Mouse (Mus musculus): ENCODE results near the gene Lrrfip1. TPM values are rescaled to one million over a fixed set of nuclear protein-coding genes. Genes with fewer than 3 reads are reported as not detected.

Lrrfip1 gene
- polyA plus RNA-seq, 1 experiment, result 0.63 TPM

DNA sequence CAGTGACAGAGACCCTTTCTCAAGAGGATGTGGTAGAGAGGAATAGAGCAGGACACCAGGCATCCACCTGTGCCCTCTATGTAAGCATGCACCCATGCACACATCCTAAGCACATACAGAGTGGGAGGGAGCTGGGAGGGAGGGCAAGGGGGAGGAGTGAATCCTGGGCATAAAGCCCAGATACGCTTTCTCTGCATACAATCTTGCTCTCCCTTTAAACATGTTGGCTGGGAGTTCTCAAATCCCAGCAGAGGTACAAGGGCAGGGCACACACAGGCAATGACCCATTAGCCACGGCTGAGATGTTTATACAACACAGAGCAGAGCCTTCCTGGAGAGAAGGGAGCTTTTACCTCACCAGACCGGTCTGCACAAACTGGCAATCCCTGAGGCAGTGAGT is 35.5 kb upstream of the Lrrfip1 start:
- no peak overlapping the region for H3K27ac ChIP-seq (ENCODE audit: control insufficient read depth, insufficient read depth, low read depth, low read length)

DNA sequence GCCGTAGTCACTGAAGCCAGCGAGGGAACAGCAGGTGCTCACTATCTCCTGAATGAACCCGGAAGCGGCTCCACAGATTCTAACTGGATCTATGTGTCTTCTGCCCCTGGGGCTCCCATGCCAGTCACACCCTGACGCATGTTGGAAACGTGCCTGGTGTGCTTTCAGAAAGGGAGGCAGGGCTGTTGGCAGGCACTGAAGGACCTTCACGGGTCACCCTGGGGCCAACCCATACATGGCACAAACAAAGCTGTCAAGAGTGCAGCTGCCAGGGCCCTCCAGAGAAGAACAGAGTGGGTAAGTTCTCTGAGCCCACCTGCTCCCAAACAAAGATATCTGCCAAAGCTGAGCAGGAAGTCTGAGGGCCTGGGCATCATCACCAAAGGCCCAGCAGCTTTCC is 31.0 kb upstream of the Lrrfip1 start:
- no peaks in the 10 kb centered on the region for H3K4me1 ChIP-seq (ENCODE audit: control insufficient read depth, insufficient read depth, low read length)
- no peak overlapping the region for H3K4me3 ChIP-seq (ENCODE audit: control insufficient read depth, low read depth, low read length)
- no peaks in the 10 kb centered on the region for H3K36me3 ChIP-seq (ENCODE audit: control insufficient read depth, insufficient read depth, low read length)
- no peaks in the 10 kb centered on the region for H3K27me3 ChIP-seq (ENCODE audit: control insufficient read depth, insufficient read depth, low read length)
- H3K27ac ChIP-seq (ENCODE audit: control insufficient read depth, insufficient read depth, low read depth, low read length), result no peak overlapping the region
- no peak for TF ChIP-seq CTCF (IDR thresholded peaks at IDR 0.05; ENCODE audit: control insufficient read depth, insufficient read depth, insufficient replicate concordance, low read depth, low read length)

More for the DNA sequence above, 35.5 kb upstream of the Lrrfip1 start:
- Histone ChIP-seq H3K36me3 (ENCODE audit: control insufficient read depth, insufficient read depth, low read length) (no peaks in the 10 kb centered on the region), H3K27me3 (ENCODE audit: control insufficient read depth, insufficient read depth, low read length) (no peaks in the 10 kb centered on the region), H3K4me1 (ENCODE audit: control insufficient read depth, insufficient read depth, low read length) (no peaks in the 10 kb centered on the region), H3K4me3 (ENCODE audit: control insufficient read depth, low read depth, low read length) (no peak overlapping the region)
- TF ChIP-seq POLR2A (IDR thresholded peaks at IDR 0.05; ENCODE audit: control insufficient read depth, low read depth, low read length) (no peak), CTCF (IDR thresholded peaks at IDR 0.05; ENCODE audit: control insufficient read depth, insufficient read depth, insufficient replicate concordance, low read depth, low read length) (no peak)

DNA sequence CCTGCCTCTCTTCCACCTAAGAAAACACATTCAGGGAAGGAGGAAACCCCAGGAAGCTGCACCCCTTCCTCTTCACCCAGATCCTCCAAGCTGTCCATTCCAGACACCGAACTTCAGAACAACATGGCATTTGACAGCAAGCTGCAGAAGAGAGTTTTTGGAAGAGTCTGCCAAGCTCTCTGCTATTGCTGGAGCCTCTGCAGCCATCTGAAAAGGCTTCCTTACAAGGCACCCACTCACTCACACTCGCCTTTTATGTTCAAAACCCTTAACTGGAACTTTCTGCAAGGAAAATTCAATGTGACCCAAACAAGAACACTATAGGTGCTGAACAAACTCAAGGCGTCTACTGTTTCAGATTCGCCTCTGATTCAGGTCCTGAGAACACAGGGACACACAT is 29.9 kb upstream of the Lrrfip1 start:
- H3K27me3 ChIP-seq (ENCODE audit: control insufficient read depth, insufficient read depth, low read length), result no peaks in the 10 kb centered on the region
- no peak overlapping the region for H3K27ac ChIP-seq (ENCODE audit: control insufficient read depth, insufficient read depth, low read depth, low read length)
- TF ChIP-seq CTCF (IDR thresholded peaks at IDR 0.05; ENCODE audit: control insufficient read depth, insufficient read depth, insufficient replicate concordance, low read depth, low read length) (no peak), POLR2A (IDR thresholded peaks at IDR 0.05; ENCODE audit: control insufficient read depth, low read depth, low read length) (no peak)
- H3K4me1 ChIP-seq (ENCODE audit: control insufficient read depth, insufficient read depth, low read length), result peaks cover 5% of the 10 kb centered on the region
- no peak overlapping the region for H3K4me3 ChIP-seq (ENCODE audit: control insufficient read depth, low read depth, low read length)
- no peaks in the 10 kb centered on the region for H3K36me3 ChIP-seq (ENCODE audit: control insufficient read depth, insufficient read depth, low read length)

DNA sequence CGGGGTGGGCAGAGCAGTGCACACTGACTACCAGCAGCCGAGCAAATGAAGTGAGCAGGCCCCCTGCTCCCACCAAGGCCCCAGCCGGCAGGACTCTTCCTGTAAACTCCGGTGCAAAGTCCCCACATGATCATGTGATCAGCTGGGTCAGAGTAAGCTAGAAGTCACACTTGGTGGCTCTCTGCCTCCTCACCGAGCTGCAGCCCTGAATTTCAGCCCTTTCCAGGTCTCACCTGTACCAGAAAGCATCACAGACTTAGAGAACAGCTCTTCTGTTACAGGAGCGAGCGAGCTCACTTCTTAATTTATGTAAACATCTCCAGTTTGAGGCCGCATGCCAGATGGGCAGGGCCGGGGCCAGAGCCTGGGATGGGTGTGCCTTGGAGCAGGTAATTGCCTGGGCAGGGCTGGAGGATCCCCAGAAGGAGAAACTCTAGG is 29.2 kb upstream of the Lrrfip1 start, which contains the start of gene Rab17:
Rab17 (minus strand) TSS at position 315 of the 438 bp plus-strand sequence.
- no peaks in the 10 kb centered on the region for H3K27me3 ChIP-seq (ENCODE audit: control insufficient read depth, insufficient read depth, low read length)
- TF ChIP-seq CTCF (IDR thresholded peaks at IDR 0.05; ENCODE audit: control insufficient read depth, insufficient read depth, insufficient replicate concordance, low read depth, low read length) (no peak), POLR2A (IDR thresholded peaks at IDR 0.05; ENCODE audit: control insufficient read depth, low read depth, low read length) (no peak)
- no peaks in the 10 kb centered on the region for H3K36me3 ChIP-seq (ENCODE audit: control insufficient read depth, insufficient read depth, low read length)
- no peak within 1 kb of the TSS for H3K27ac ChIP-seq (ENCODE audit: control insufficient read depth, insufficient read depth, low read depth, low read length)
- H3K4me1 ChIP-seq (ENCODE audit: control insufficient read depth, insufficient read depth, low read length), result peaks cover 5% of the 10 kb centered on the region
- H3K4me3 ChIP-seq (ENCODE audit: control insufficient read depth, low read depth, low read length), result no peak within 1 kb of the TSS

DNA sequence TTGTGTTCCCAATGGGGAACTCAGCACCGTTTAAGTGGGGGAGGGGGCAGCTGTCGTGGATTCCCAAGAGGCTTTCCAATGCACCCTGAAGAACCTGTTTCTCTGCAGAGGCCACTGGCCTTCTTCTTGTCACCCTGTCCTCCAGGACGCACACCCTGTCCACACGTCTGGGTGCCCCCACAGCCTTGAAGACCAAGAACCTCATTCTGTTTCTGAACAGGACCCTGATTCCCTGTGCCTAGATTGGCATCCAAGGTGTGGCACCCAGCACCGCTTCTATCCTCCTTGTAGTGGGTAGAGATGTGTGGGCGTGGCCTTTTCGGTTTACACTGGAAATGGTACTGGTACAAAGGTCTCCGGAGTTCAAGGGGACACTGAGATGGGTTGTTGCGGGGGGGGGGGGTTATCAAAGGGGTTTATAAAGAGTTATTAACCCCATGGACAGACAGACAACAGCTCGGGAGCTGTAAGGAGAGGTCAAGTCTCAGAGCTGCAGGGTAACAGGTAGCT is 28.6 kb upstream of the Lrrfip1 start:
- H3K4me3 ChIP-seq (ENCODE audit: control insufficient read depth, low read depth, low read length), result no peak overlapping the region
- H3K4me1 ChIP-seq (ENCODE audit: control insufficient read depth, insufficient read depth, low read length), result peaks cover 5% of the 10 kb centered on the region
- H3K27ac ChIP-seq (ENCODE audit: control insufficient read depth, insufficient read depth, low read depth, low read length), result no peak overlapping the region
- TF ChIP-seq POLR2A (IDR thresholded peaks at IDR 0.05; ENCODE audit: control insufficient read depth, low read depth, low read length), result no peak
- TF ChIP-seq CTCF (IDR thresholded peaks at IDR 0.05; ENCODE audit: control insufficient read depth, insufficient read depth, insufficient replicate concordance, low read depth, low read length), result no peak
- H3K36me3 ChIP-seq (ENCODE audit: control insufficient read depth, insufficient read depth, low read length), result no peaks in the 10 kb centered on the region
- H3K27me3 ChIP-seq (ENCODE audit: control insufficient read depth, insufficient read depth, low read length), result no peaks in the 10 kb centered on the region

DNA sequence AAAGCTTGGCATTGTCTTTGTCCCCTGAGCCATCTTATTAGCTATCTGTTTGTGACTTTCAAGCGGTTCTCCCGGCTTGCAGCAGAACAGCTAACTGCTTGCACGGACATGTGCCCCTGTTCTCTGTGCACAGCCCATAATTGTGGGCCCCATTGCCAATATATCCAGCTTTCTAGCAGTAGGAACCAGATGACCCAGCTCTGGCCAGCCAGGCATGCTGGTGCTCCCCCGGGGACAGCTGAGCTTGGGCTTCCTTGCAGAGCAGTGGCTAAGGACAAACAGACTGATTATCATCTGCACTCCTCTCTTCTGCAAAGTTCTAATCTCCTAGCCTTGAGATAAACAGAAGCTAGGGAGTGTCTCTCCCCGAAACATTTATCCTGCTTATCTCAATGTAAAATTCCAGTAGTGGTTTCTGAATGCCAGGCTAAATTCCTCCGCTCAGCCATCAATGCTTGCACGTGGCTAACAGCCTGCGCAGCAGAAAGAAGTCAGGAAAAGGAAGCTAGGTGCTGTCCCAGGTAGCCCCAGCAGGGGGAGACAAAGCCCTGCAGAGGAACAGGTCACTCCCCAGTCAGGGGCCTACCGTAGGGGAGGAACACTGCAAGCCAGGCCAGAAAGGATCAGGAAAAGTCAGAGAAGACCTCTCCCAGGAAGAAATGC is 25.5 kb upstream of the Lrrfip1 start:
- Histone ChIP-seq H3K4me3 (ENCODE audit: control insufficient read depth, low read depth, low read length) (no peak overlapping the region), H3K36me3 (ENCODE audit: control insufficient read depth, insufficient read depth, low read length) (no peaks in the 10 kb centered on the region), H3K27ac (ENCODE audit: control insufficient read depth, insufficient read depth, low read depth, low read length) (no peak overlapping the region), H3K4me1 (ENCODE audit: control insufficient read depth, insufficient read depth, low read length) (peaks cover 5% of the 10 kb centered on the region), H3K27me3 (ENCODE audit: control insufficient read depth, insufficient read depth, low read length) (no peaks in the 10 kb centered on the region)
- TF ChIP-seq CTCF (IDR thresholded peaks at IDR 0.05; ENCODE audit: control insufficient read depth, insufficient read depth, insufficient replicate concordance, low read depth, low read length), result peak; percentile 94
- TF ChIP-seq POLR2A (IDR thresholded peaks at IDR 0.05; ENCODE audit: control insufficient read depth, low read depth, low read length), result no peak

DNA sequence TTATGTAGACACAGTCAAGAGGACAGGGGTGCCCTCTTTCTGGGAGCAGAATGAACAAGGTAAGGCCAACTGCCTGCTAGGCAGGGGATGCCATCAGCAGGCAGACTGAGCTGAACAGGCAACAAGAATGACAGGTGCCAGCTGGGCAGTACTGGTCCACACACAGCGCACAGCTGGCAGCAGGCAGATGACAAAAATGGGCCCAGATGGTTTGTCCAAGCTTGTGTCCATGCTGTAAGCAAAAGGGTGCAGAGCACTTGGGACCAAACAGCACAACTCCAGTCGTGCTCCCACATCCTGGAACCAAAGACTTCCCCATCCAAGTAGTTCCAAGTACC is 25.0 kb upstream of the Lrrfip1 start:
- no peak for TF ChIP-seq POLR2A (IDR thresholded peaks at IDR 0.05; ENCODE audit: control insufficient read depth, low read depth, low read length)
- TF ChIP-seq CTCF (IDR thresholded peaks at IDR 0.05; ENCODE audit: control insufficient read depth, insufficient read depth, insufficient replicate concordance, low read depth, low read length), result no peak
- Histone ChIP-seq H3K27ac (ENCODE audit: control insufficient read depth, insufficient read depth, low read depth, low read length) (no peak overlapping the region), H3K4me1 (ENCODE audit: control insufficient read depth, insufficient read depth, low read length) (peaks cover 5% of the 10 kb centered on the region), H3K4me3 (ENCODE audit: control insufficient read depth, low read depth, low read length) (no peak overlapping the region), H3K27me3 (ENCODE audit: control insufficient read depth, insufficient read depth, low read length) (no peaks in the 10 kb centered on the region), H3K36me3 (ENCODE audit: control insufficient read depth, insufficient read depth, low read length) (no peaks in the 10 kb centered on the region)
